Mouse (Mus musculus) G1E (cell line): Measurements from ENCODE around the gene Rnf32. TPM values are rescaled to one million over a fixed set of nuclear protein-coding genes. Genes with fewer than 3 reads are reported as not detected.

Experiments
- ATAC-seq: 2 replicates; pipeline ENCODE4 v1.8.0; 2016; ENCODE audit warnings: mild to moderate bottlenecking; ENCODE audit not compliant: insufficient number of reproducible peaks, poor library complexity, low FRiP score, severe bottlenecking; ENCODE audit errors: extremely low read depth
- DNase-seq: peaks from one replicate; pipeline ENCODE4 v3.0.0; 2012; ENCODE audit warnings: low spot score
- H3K27me3 ChIP-seq: 2 replicates; pipeline ENCODE4 v1.6.1; 2012; ENCODE audit warnings: mild to moderate bottlenecking, low read length, inconsistent platforms; ENCODE audit not compliant: insufficient read depth
- H3K36me3 ChIP-seq: replicated peaks from 2 replicates; pipeline ENCODE3; 2012; ENCODE audit warnings: mild to moderate bottlenecking, inconsistent platforms
- H3K4me1 ChIP-seq: 2 replicates; pipeline ENCODE4 v1.6.1; 2012; ENCODE audit warnings: low read depth, low read length, inconsistent platforms, mixed read lengths; ENCODE audit not compliant: insufficient read depth
- H3K4me3 ChIP-seq: 2 replicates; pipeline ENCODE4 v1.5.1; 2012; ENCODE audit warnings: low read depth, mild to moderate bottlenecking, inconsistent platforms, low read length, moderate library complexity, mixed read lengths
- H3K9me3 ChIP-seq: replicated peaks from 2 replicates; pipeline ENCODE4 v1.6.1; 2012; ENCODE audit warnings: inconsistent platforms
- CTCF ChIP-seq: IDR thresholded peaks from 2 replicates; pipeline ENCODE4 v1.5.1; 2012; ENCODE audit warnings: low read depth, low read length, inconsistent platforms, mixed read lengths
- GATA1 ChIP-seq: IDR thresholded peaks from 2 replicates; pipeline ENCODE4 v1.6.1; 2012; ENCODE audit warnings: borderline replicate concordance, low read length, inconsistent platforms, mixed read lengths
- GATA2 ChIP-seq: IDR thresholded peaks from 2 replicates; pipeline ENCODE4 v1.6.1; 2012; ENCODE audit warnings: low read depth, low read length, inconsistent platforms, borderline replicate concordance
- POLR2AphosphoS5 ChIP-seq: IDR thresholded peaks from 2 replicates; pipeline ENCODE4 v1.6.1; 2012; ENCODE audit warnings: low read depth, low read length, inconsistent platforms; ENCODE audit not compliant: insufficient replicate concordance
- TAL1 ChIP-seq: conservative IDR thresholded peaks from 2 replicates; pipeline ENCODE4 v1.6.1; 2012; ENCODE audit warnings: low read depth, low read length, inconsistent platforms, mixed read lengths
- polyA plus RNA-seq: library from polyadenylated mRNA; stranded (reverse); fragments of >175 nt; gene quantifications from 2 replicates; pipeline ENCODE4 v1.2.3, GENCODE M21; 2012
- total RNA-seq, 2 experiments: library from RNA; stranded (forward) in 1 of 2; stranded (reverse) in 1 of 2; fragments of 200-1000 nt in 1 of 2; fragments of >200 nt in 1 of 2; fragmentation: Nextera tagmentation in 1 of 2; gene quantifications; 2 replicates each; pipeline ENCODE4 v1.2.3; 2014 to 2017

Gene Rnf32
- total and polyA plus RNA-seq, 3 experiments, result 0.15 to 0.55 (median 0.45) TPM

- Histone ChIP-seq H3K9me3 (no peaks in the 10 kb centered on the region), H3K36me3 (no peaks in the 10 kb centered on the region), H3K4me3 (no peak overlapping the region), H3K27me3 (no peaks in the 10 kb centered on the region), H3K4me1 (no peaks in the 10 kb centered on the region)
- DNase-seq (no peak), ATAC-seq (no peak)
- TF ChIP-seq CTCF (no peak), GATA2 (no peak), POLR2AphosphoS5 (no peak), TAL1 (no peak), GATA1 (no peak)
Measured at GRCm38 (mm10) chr5:29186798-29187197, 9.0 kb upstream of the Rnf32 start.

GRCm38 (mm10) chr5:29195231-29195569 lies 592 bp upstream of the Rnf32 start:
- H3K4me1 ChIP-seq, result peaks cover 12% of the 10 kb centered on the region
- H3K36me3 ChIP-seq, result no peaks in the 10 kb centered on the region
- no peaks in the 10 kb centered on the region for H3K9me3 ChIP-seq
- H3K4me3 ChIP-seq, result peak overlapping the region; percentile 74
- TF ChIP-seq POLR2AphosphoS5 (no peak), CTCF (no peak), GATA2 (no peak), GATA1 (no peak), TAL1 (no peak)
- ATAC-seq (no peak), DNase-seq (no peak)
- H3K27me3 ChIP-seq, result peaks cover 9% of the 10 kb centered on the region; the same call in 1 of the 2 replicates

GRCm38 (mm10) chr5:29196264-29196658 lies 469 bp downstream of the Rnf32 start:
- peaks cover 12% of the 10 kb centered on the region for H3K4me1 ChIP-seq
- ATAC-seq (no peak), DNase-seq (no peak)
- H3K27me3 ChIP-seq, result peaks cover 9% of the 10 kb centered on the region; the same call in 1 of the 2 replicates
- peak overlapping the region; percentile 74 for H3K4me3 ChIP-seq
- H3K36me3 ChIP-seq, result no peaks in the 10 kb centered on the region
- H3K9me3 ChIP-seq, result no peaks in the 10 kb centered on the region
- TF ChIP-seq GATA2 (no peak), CTCF (no peak), GATA1 (no peak), POLR2AphosphoS5 (no peak), TAL1 (no peak)

GRCm38 (mm10) chr5:29197187-29197586 lies 1.4 kb downstream of the Rnf32 start:
- Histone ChIP-seq H3K9me3 (no peaks in the 10 kb centered on the region), H3K4me1 (peaks cover 12% of the 10 kb centered on the region), H3K36me3 (no peaks in the 10 kb centered on the region), H3K4me3 (no peak overlapping the region), H3K27me3 (peaks cover 9% of the 10 kb centered on the region; the same call in 1 of the 2 replicates)
- TF ChIP-seq GATA1 (no peak), CTCF (no peak)
- DNase-seq, result no peak
- no peak for ATAC-seq

GRCm38 (mm10) chr5:29198960-29199488 lies 3.2 kb downstream of the Rnf32 start:
- peaks cover 12% of the 10 kb centered on the region for H3K4me1 ChIP-seq
- H3K27me3 ChIP-seq, result peaks cover 9% of the 10 kb centered on the region; the same call in 1 of the 2 replicates
- H3K4me3 ChIP-seq, result no peak overlapping the region
- TF ChIP-seq CTCF, result no peak
- TF ChIP-seq GATA1, result no peak
- TF ChIP-seq POLR2AphosphoS5, result no peak
- TF ChIP-seq TAL1, result no peak
- no peak for TF ChIP-seq GATA2
- DNase-seq (no peak), ATAC-seq (no peak)
- H3K9me3 ChIP-seq, result no peaks in the 10 kb centered on the region
- H3K36me3 ChIP-seq, result no peaks in the 10 kb centered on the region

GRCm38 (mm10) chr5:29199868-29200267 lies 4.1 kb downstream of the Rnf32 start:
- no peak for DNase-seq
- H3K9me3 ChIP-seq, result no peaks in the 10 kb centered on the region
- TF ChIP-seq GATA1, result no peak
- no peak for TF ChIP-seq POLR2AphosphoS5
- TF ChIP-seq GATA2, result no peak
- no peak for TF ChIP-seq CTCF
- no peak for TF ChIP-seq TAL1
- peaks cover 12% of the 10 kb centered on the region for H3K4me1 ChIP-seq
- no peak overlapping the region for H3K4me3 ChIP-seq
- peaks cover 9% of the 10 kb centered on the region; the same call in 1 of the 2 replicates for H3K27me3 ChIP-seq
- ATAC-seq, result no peak
- H3K36me3 ChIP-seq, result no peaks in the 10 kb centered on the region
